Mouse (Mus musculus): ENCODE measurements at regions not wholly inside any gene's neighbourhood (a gene's known extent, or its start where the extent isn't known, plus 50 kb on each side); places are given as distances from the start of the nearest gene placed in this dataset.

DNA sequence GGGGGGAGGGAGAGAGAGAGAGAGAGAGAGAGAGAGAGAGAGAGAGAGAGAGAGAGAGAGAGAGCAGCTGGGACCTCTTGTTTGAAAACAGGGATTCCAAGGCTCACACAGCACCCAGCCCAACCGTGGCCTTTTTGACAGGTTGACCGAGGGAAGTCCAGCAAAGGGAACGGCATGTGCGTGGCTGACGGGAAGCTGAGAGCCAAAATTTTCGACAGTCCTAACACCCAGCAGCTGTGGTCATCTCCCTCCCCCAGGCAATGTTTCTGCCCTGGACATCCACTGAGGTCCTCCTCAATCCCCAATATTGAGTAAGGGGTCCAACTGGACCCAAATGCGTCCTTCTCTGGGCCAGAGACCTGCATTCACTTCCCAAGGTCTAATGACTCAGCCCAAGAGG lies 85.2 kb upstream of the Gm26897 start:
- Histone ChIP-seq H3K9me3 (replicated peaks; ENCODE audit: low read length) (peaks cover 88% of the 10 kb centered on the region), H3K27ac (ENCODE audit: insufficient read depth, low read depth) (no peak overlapping the region)

DNA sequence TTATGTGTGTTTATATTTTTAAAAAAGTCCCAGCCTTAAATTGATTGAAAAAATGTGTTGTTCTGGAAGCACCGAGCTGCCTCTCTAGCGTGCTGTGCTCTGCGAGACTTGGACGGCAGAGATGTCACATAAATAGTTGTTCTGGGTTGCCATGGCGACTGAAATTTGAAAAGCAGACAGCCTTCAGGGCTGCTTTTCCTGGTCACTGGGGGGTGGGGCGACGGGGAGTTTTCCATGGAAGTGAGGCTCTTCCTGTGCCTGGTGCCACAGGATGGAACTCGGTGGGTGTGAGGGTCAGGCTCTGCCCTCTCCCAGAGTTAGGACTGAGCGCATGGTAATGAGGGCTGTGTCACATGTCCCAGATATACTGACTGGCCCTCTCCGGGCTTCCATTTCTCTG lies 84.7 kb upstream of the Gm26897 start:
- Histone ChIP-seq H3K9ac (ENCODE audit: insufficient read depth, low read depth) (no peak overlapping the region), H3K27ac (ENCODE audit: insufficient read depth, low read depth) (no peak overlapping the region), H3K79me2 (replicated peaks; ENCODE audit: control insufficient read depth, extremely low read depth, insufficient read depth, poor library complexity, severe bottlenecking) (no peaks in the 10 kb centered on the region), H3K9me3 (replicated peaks; ENCODE audit: low read length) (peaks cover 88% of the 10 kb centered on the region), H3K4me3 (replicated peaks in 1 of 3; ENCODE audit: low read depth in 2 of 3, low read length in 2 of 3, poor library complexity in 1 of 3) (no peak overlapping the region), H3K36me3 (replicated peaks in 1 of 2; ENCODE audit: control insufficient read depth in 1 of 2, insufficient read depth in 1 of 2, low read length in 1 of 2) (no peaks in the 10 kb centered on the region), H3K4me2 (ENCODE audit: insufficient read depth, low read depth, poor library complexity, severe bottlenecking) (no peak overlapping the region), H3K27me3 (replicated peaks) (no peaks in the 10 kb centered on the region), H3K4me1 (ENCODE audit: control insufficient read depth in 1 of 2, insufficient read depth in 2 of 2) (no peaks in the 10 kb centered on the region)
- in situ Hi-C loops (cut with MboI; ENCODE audit: low pct_ligation_motif_present, low pct_unique_long_range_greater_than_20kb, low sequenced_read_pairs) (no loop called here), dilution Hi-C loops (cut with MboI; ENCODE audit: extremely low pct_ligation_motif_present, extremely low pct_unique_long_range_greater_than_20kb, low sequenced_read_pairs) (no loop called here)
- no peak for DNase-seq (ENCODE audit: extremely low read depth)
- TF ChIP-seq JUN (IDR thresholded peaks at IDR 0.05; ENCODE audit: insufficient read depth, low read depth, low read length) (no peak), NRF1 (IDR thresholded peaks at IDR 0.05; ENCODE audit: low read depth, low read length) (no peak), RAD21 (IDR thresholded peaks at IDR 0.05; ENCODE audit: low read depth, low read length) (no peak), USF1 (IDR thresholded peaks at IDR 0.05; ENCODE audit: low read depth, low read length) (no peak), MAX (IDR thresholded peaks at IDR 0.05; ENCODE audit: low read length) (no peak), ELF1 (IDR thresholded peaks at IDR 0.05; ENCODE audit: low read depth, low read length) (no peak), GABPA (IDR thresholded peaks at IDR 0.05; ENCODE audit: insufficient replicate concordance, low read depth, low read length) (no peak), ZKSCAN1 (IDR thresholded peaks at IDR 0.05; ENCODE audit: borderline replicate concordance, low read depth, low read length) (no peak), SMC3 (IDR thresholded peaks at IDR 0.05; ENCODE audit: low read depth, low read length) (no peak), TBP (conservative IDR thresholded peaks at IDR 0.05; ENCODE audit: low read depth, low read length) (no peak), CTCF (conservative IDR thresholded peaks at IDR 0.05 in 1 of 2, IDR thresholded peaks at IDR 0.05 in 1 of 2; ENCODE audit: low read depth in 2 of 2, low read length in 2 of 2) (no peak), ZNF384 (IDR thresholded peaks at IDR 0.05; ENCODE audit: low read depth, low read length) (no peak), ZC3H11A (IDR thresholded peaks at IDR 0.05; ENCODE audit: low read depth, low read length) (no peak), MAFK (IDR thresholded peaks at IDR 0.05; ENCODE audit: insufficient replicate concordance, low read length) (no peak), PAX5 (IDR thresholded peaks at IDR 0.05; ENCODE audit: low read length) (no peak), ZMIZ1 (IDR thresholded peaks at IDR 0.05; ENCODE audit: low read depth, low read length) (no peak), TCF12 (IDR thresholded peaks at IDR 0.05; ENCODE audit: low read depth, low read length) (no peak), POLR2A (IDR thresholded peaks at IDR 0.05; ENCODE audit: low read depth, low read length) (no peak)

More for the DNA sequence above, 85.2 kb upstream of the Gm26897 start:
- Histone ChIP-seq H3K36me3 (replicated peaks in 1 of 2; ENCODE audit: control insufficient read depth in 1 of 2, insufficient read depth in 1 of 2, low read length in 1 of 2) (no peaks in the 10 kb centered on the region), H3K9ac (ENCODE audit: insufficient read depth, low read depth) (no peak overlapping the region), H3K27me3 (replicated peaks) (no peaks in the 10 kb centered on the region), H3K4me3 (replicated peaks in 1 of 3; ENCODE audit: low read depth in 2 of 3, low read length in 2 of 3, poor library complexity in 1 of 3) (peak overlapping the region in 1 of 3 experiments; percentile 4), H3K79me2 (replicated peaks; ENCODE audit: control insufficient read depth, extremely low read depth, insufficient read depth, poor library complexity, severe bottlenecking) (no peaks in the 10 kb centered on the region), H3K4me1 (ENCODE audit: control insufficient read depth in 1 of 2, insufficient read depth in 2 of 2) (no peaks in the 10 kb centered on the region), H3K4me2 (ENCODE audit: insufficient read depth, low read depth, poor library complexity, severe bottlenecking) (no peak overlapping the region)
- no peak for DNase-seq (ENCODE audit: extremely low read depth)
- dilution Hi-C loops (cut with MboI; ENCODE audit: extremely low pct_ligation_motif_present, extremely low pct_unique_long_range_greater_than_20kb, low sequenced_read_pairs) (no loop called here), in situ Hi-C loops (cut with MboI; ENCODE audit: low pct_ligation_motif_present, low pct_unique_long_range_greater_than_20kb, low sequenced_read_pairs) (no loop called here)
- TF ChIP-seq RCOR1 (conservative IDR thresholded peaks at IDR 0.05; ENCODE audit: low read depth, low read length) (no peak), ELF1 (IDR thresholded peaks at IDR 0.05; ENCODE audit: low read depth, low read length) (no peak), USF2 (conservative IDR thresholded peaks at IDR 0.05; ENCODE audit: low read depth, low read length) (no peak), MEF2A (IDR thresholded peaks at IDR 0.05; ENCODE audit: borderline replicate concordance, low read depth, low read length) (no peak), ZC3H11A (IDR thresholded peaks at IDR 0.05; ENCODE audit: low read depth, low read length) (no peak), CHD1 (IDR thresholded peaks at IDR 0.05; ENCODE audit: low read depth, low read length) (no peak)

Measured in CH12.LX (cell line).